Mouse (Mus musculus) mouse trophoblast stem cell (cell line): ENCODE data around the gene Mllt1.

Experiments
- in situ Hi-C, 2 experiments: fragments of 300-500 bp; cut with MseI, MboI; formaldehyde crosslinking; loops; 2 replicates in 1 of 2; 3 replicates in 1 of 2; pipeline ENCODE4 v1.15.1; 2025

Gene Mllt1

GRCm38 (mm10) chr17:56883612-56884011 is 51.6 kb downstream of the Mllt1 start:
- in situ Hi-C loops, result no loop called here

DNA sequence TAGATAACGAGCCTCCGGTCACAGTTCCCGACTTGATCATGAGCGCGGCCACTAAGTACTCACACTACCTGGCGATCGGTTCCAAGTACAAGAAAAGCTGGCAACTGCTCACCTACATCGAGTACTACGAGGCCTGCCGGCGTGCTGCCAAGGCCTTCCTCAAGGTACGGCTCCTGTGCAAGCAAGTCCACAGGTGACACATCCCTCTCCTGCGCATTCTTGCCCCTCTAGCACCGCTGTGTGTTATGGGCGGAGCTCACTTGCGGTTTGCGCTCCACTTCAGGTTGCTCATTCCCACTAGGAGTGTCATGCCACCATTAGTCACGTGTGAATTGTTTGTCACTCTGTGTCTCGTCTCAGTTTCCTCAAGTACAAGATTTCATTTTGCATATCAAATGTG is 57.8 kb downstream of the Mllt1 start:
- in situ Hi-C loops, result no loop called here

DNA sequence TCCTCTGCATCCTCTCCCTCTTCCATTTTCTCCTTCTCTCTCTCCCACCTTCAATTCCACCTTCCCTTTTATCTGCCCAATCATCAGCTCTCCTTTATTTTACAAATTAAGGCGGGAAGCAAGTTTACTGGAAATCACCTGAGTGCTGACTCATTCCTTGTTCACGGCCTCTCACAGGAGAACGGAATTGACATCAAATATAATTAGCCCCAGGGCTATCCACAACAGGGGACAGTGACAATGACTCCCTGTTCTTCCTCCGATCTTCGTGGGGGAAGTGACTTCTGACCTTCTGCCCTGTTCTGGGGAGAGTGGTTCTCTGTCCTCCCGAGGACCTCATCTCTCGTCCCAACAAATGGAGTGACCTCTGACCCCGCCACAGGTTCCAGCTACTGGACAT is 58.2 kb downstream of the Mllt1 start:
- in situ Hi-C loops, result no loop called here

GRCm38 (mm10) chr17:56876465-56876864 is 58.8 kb downstream of the Mllt1 start:
- in situ Hi-C loops, result no loop called here

GRCm38 (mm10) chr17:56874936-56875651 is 60.1 kb downstream of the Mllt1 start, which contains the start of gene 1700061G19Rik:
Gene 1700061G19Rik, plus strand, starts transcription at chr17:56875477.
- in situ Hi-C loops, result no loop called here

- in situ Hi-C loops, result no loop called here
Observed at GRCm38 (mm10) chr17:56874237-56874636, 61.0 kb downstream of the Mllt1 start, which contains the start of gene Acsbg2. Gene Acsbg2, minus strand, starts transcription at chr17:56874447.

- in situ Hi-C loops, result no loop called here
Observed at GRCm38 (mm10) chr17:56872512-56872911, 62.7 kb downstream of the Mllt1 start.

DNA sequence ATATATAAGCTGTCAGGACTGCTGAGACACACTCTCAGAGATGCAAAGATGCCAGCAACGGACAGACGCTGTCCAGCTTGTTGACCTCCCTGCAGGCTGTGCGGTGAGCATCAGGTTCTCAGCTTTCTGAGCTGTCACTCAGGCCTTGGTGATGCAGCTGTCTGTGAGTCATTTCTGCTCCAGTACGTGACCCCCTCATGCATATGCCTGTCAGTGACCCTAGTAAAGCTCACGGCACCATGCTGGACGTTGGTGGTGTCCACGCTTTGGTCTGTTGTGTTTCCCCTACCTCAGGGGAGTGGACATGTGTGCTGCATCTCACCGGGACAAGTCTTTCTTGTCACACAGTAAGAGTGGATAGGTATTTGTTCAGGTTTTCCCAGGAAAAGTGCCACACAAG is 63.4 kb downstream of the Mllt1 start:
- in situ Hi-C loops, result no loop called here

- in situ Hi-C loops, result no loop called here
Observed at GRCm38 (mm10) chr17:56870287-56870953, 64.8 kb downstream of the Mllt1 start.

GRCm38 (mm10) chr17:56869481-56869977 is 65.7 kb downstream of the Mllt1 start:
- in situ Hi-C loops, result no loop called here

GRCm38 (mm10) chr17:56866071-56866470 is 69.1 kb downstream of the Mllt1 start:
- in situ Hi-C loops, result no loop called here

DNA sequence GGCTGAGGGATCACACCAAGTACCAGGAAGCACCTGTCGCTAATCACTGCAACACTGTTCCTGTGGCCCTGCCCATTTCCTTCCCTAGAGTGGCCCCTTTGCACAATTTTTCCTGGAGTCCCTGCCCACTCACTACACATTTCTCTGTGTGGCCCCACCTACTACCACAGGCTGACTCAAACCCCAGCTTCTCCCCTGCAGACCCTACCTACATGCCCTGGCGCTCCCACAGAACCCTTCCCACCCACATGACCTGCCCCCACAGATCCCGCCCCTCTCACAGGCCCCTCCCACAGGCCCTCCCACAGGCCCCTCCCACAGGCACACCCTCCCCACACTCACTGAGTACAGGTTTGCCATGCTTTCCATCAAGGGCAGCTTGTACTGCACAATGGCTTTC is 74.0 kb downstream of the Mllt1 start:
- in situ Hi-C loops, result no loop called here

DNA sequence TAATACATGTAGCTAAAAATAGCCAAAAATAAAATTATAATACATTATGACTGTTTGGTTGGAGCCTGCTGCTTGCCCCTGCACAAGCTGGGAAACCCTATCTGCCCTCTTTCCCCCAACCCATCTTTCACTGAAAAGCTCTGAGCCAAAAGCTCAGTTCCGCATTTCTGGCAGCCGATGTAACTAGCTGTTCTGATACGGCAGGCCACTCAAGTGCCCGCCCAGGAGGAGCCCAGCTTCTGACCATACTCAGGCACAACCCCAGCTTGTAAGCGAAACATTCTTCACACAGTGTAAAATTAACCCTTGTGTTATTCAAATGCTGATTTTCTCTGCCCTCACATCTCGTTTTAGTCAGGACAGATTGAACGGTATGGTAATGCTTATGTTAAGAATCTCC is 76.3 kb downstream of the Mllt1 start:
- in situ Hi-C loops, result loop anchor here in 1 of 2 experiments (5.0 kb wide), 1 partner anchor 42 kb away; no protein-coding TSS in a partner anchor

GRCm38 (mm10) chr17:56858216-56858615 is 77.0 kb downstream of the Mllt1 start:
- in situ Hi-C loops, result loop anchor here in 1 of 2 experiments (5.0 kb wide), 1 partner anchor 41 kb away; no protein-coding TSS in a partner anchor

GRCm38 (mm10) chr17:56855421-56855820 is 79.8 kb downstream of the Mllt1 start:
- in situ Hi-C loops, result loop anchor here in 1 of 2 experiments (5.0 kb wide), 1 partner anchor 38 kb away; no protein-coding TSS in a partner anchor

GRCm38 (mm10) chr17:56851167-56851566 is 84.0 kb downstream of the Mllt1 start:
- in situ Hi-C loops, result no loop called here

- in situ Hi-C loops, result no loop called here
Observed at GRCm38 (mm10) chr17:56849710-56850109, 85.5 kb downstream of the Mllt1 start.

GRCm38 (mm10) chr17:56848785-56849184 is 86.4 kb downstream of the Mllt1 start:
- in situ Hi-C loops, result no loop called here

DNA sequence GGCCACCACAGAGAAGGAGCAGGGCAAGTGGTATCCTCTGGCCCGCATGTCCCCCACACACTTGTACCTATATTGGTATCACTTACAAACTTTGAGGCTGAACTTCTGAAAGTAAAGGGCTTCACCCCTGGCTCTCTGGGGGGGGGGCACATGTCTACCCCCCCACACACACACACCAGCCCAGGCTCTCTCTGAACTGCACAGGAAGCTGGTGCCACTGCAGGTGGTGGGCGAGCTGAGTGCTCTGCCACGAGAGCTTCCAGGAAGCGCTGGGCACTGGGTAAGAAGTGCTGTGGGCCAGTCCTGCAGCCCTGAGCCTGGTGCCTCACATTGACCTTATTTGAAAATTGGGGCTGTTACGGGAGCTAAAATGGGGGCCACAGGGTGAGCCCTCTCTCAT is 91.5 kb downstream of the Mllt1 start:
- in situ Hi-C loops, result no loop called here
